Mouse (Mus musculus): ENCODE data around the gene Gm9789. TPM values are rescaled to one million over a fixed set of nuclear protein-coding genes. Genes with fewer than 3 reads are reported as not detected.
"Not testable (repeated sequence)": the region's sequence is repeated elsewhere in the genome, so short reads cannot be mapped to it uniquely, and the experiment has no call there.

Gene Gm9789
- polyA plus RNA-seq (2015; fragmentation: Nextera tagmentation; extraction: Ambion mirVana): not detected in 2 replicates

DNA sequence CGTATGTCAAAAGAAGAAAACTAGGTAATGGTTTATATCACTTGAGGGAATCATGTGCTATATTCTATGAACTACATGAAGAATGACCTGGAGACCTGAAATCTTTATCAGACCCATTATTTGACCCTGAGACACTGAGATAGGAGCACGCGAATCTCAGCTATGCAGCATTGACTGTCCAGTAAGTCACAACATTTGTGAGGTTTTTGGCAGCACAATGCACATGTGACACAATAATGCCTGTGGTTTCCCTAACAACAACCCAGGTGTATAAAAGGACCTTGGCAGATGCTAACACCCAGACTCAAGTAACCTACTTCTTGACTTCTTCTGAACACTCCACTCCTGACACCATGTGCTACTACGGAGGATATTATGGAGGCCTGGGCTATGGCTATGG, at the start of gene Gm9789:
Gene Gm9789, plus strand, starts transcription at position 301 of the 400 bp plus-strand sequence.
- Histone ChIP-seq H3K27ac (no peak within 1 kb of the TSS), H3K27me3 (replicated peaks) (no peaks in the 10 kb centered on the region), H3K36me3 (no peaks in the 10 kb centered on the region), H3K4me1 (no peaks in the 10 kb centered on the region), H3K9ac (no peak within 1 kb of the TSS), H3K4me3 (replicated peaks) (no peak within 1 kb of the TSS), H3K9me3 (no peaks in the 10 kb centered on the region), H3K4me2 (no peak within 1 kb of the TSS)
- 88% methylated on average over 4 of the region's 4 CpGs for WGBS
- ATAC-seq (ENCODE audit: insufficient read depth, low FRiP score, low read depth): no peak

DNA sequence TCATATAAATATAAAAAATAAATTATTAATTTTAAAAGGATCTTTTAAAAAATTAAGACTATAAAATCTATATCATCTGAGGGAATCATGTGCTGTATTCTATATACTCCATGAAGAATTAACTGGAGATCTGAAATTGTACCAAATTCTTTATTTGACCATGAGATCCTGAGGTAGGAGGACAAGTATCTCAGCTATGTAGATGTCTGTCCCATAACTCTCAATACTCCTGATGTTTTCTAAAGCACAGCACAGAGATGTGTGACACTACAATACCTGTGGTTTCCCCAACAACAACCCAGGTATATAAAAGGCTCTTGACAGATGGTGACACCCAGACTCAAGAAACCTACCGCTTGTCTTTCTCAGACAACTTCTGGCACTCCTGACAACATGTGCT, 17.2 kb upstream of the Gm9789 start, which contains the start of gene Gm6358:
Gene Gm6358, plus strand, starts transcription at position 301 of the 400 bp plus-strand sequence.
- Histone ChIP-seq H3K4me2 (no peak within 1 kb of the TSS), H3K27me3 (replicated peaks) (no peaks in the 10 kb centered on the region), H3K36me3 (no peaks in the 10 kb centered on the region), H3K9me3 (no peaks in the 10 kb centered on the region), H3K27ac (no peak within 1 kb of the TSS), H3K4me3 (replicated peaks) (no peak within 1 kb of the TSS), H3K9ac (no peak within 1 kb of the TSS), H3K4me1 (no peaks in the 10 kb centered on the region)
- 95% methylated on average over 1 of the region's 1 CpGs for WGBS
- no peak for ATAC-seq (ENCODE audit: insufficient read depth, low FRiP score, low read depth)

DNA sequence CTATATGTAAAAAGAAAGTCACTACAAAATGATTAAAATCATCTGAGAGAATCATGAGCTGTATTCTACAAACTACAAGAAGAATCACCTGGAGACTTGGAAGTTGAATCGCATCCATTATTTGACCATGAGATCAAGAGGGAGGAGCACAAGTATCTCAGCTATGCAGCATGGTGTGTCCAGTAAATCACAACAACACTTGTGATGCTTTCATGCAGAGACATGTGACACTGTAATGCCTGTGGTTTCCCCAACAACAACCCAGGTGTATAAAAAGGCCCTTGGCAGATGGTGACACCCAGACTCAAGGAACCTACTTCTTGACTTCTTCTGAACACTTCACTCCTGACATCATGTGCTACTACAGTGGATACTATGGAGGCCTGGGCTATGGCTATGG, 7.0 kb upstream of the Gm9789 start, which contains the start of gene Gm10061:
Gene Gm10061, plus strand, starts transcription at position 301 of the 400 bp plus-strand sequence.
- no peak within 1 kb of the TSS for H3K4me2 ChIP-seq
- no peak for ATAC-seq (ENCODE audit: insufficient read depth, low FRiP score, low read depth)
- no peaks in the 10 kb centered on the region for H3K4me1 ChIP-seq
- no peaks in the 10 kb centered on the region for H3K27me3 ChIP-seq (replicated peaks)
- H3K36me3 ChIP-seq: no peaks in the 10 kb centered on the region
- H3K4me3 ChIP-seq (replicated peaks): no peak within 1 kb of the TSS
- no peak within 1 kb of the TSS for H3K27ac ChIP-seq
- no peaks in the 10 kb centered on the region for H3K9me3 ChIP-seq
- H3K9ac ChIP-seq: no peak within 1 kb of the TSS
- 97% methylated on average over 1 of the region's 1 CpGs for WGBS

DNA sequence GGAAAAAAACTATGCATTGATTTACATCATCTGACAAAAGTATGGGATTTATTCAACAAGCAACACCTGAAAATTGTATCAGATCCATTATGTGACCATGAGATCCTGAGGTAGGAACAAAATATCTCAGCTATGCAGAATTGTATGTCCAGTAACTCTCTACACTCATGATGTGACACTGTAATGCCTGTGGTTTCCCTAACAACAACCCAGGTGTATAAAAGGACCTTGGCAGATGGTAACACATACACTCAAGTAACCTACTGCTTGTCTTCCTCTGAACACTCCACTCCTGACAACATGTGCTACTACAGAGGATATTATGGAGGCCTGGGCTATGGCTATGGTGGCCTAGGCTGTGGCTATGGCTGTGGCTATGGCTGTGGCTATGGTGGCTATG, 11.4 kb downstream of the Gm9789 start, which contains the start of gene Gm7735:
Gene Gm7735, plus strand, starts transcription at position 301 of the 400 bp plus-strand sequence.
- H3K9me3 ChIP-seq; H3K4me2 ChIP-seq; ATAC-seq (ENCODE audit: insufficient read depth, low FRiP score, low read depth); H3K9ac ChIP-seq; H3K4me3 ChIP-seq (replicated peaks); H3K27ac ChIP-seq; H3K4me1 ChIP-seq; H3K27me3 ChIP-seq (replicated peaks); H3K36me3 ChIP-seq: not testable (repeated sequence)

DNA sequence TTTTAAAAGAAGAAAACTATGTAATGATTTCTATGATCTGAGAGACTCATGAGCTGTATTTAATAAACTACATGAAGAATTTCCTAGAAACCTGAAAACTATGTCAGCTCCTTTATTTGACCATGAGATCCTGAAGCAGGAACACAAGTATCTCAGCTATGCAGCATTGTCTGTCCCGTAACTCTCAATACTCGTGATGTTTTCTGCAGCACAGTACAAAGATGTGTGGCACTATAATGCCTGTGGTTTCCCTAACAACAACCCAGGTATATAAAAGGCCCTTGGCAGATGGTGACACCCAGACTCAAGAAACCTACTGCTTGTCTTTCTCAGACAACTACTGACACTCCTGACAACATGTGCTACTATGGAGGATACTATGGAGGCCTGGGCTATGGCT, 16.7 kb downstream of the Gm9789 start, which contains the start of gene 1110057P08Rik:
Gene 1110057P08Rik, plus strand, starts transcription at position 301 of the 400 bp plus-strand sequence.
- no peaks in the 10 kb centered on the region for H3K36me3 ChIP-seq
- H3K9ac ChIP-seq: no peak within 1 kb of the TSS
- H3K27me3 ChIP-seq (replicated peaks): no peaks in the 10 kb centered on the region
- H3K4me2 ChIP-seq: no peak within 1 kb of the TSS
- WGBS: 77% methylated on average over 2 of the region's 2 CpGs
- no peak within 1 kb of the TSS for H3K4me3 ChIP-seq (replicated peaks)
- ATAC-seq (ENCODE audit: insufficient read depth, low FRiP score, low read depth): no peak
- no peaks in the 10 kb centered on the region for H3K4me1 ChIP-seq
- H3K9me3 ChIP-seq: no peaks in the 10 kb centered on the region
- H3K27ac ChIP-seq: no peak within 1 kb of the TSS

DNA sequence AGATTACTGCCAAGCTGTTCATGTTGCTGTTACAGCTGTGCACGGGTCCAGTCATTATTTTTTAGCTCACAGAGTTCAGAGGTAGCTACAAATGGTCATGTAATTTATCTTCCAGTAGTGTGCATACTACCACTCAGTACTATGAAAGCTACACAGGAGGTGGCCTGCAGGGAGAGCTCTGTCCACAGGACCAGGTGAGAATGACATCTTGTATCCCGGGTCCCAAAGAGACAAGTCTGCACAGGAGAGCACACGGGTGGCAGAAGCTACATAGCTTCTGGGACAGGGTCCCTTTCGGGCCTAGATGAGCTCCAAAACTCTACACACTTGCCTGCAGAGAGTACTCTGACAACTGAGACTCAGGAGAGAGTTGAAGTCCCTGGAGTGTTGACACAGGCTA, 30.9 kb downstream of the Gm9789 start:
- no peak for ATAC-seq (ENCODE audit: insufficient read depth, low FRiP score, low read depth)
- no peaks in the 10 kb centered on the region for H3K9me3 ChIP-seq
- H3K27ac ChIP-seq: no peak overlapping the region
- no peak overlapping the region for H3K4me2 ChIP-seq
- no peaks in the 10 kb centered on the region for H3K36me3 ChIP-seq
- WGBS: 69% methylated on average over 4 of the region's 4 CpGs
- no peak overlapping the region for H3K9ac ChIP-seq
- no peaks in the 10 kb centered on the region for H3K4me1 ChIP-seq
- H3K4me3 ChIP-seq (replicated peaks): no peak overlapping the region
- H3K27me3 ChIP-seq (replicated peaks): no peaks in the 10 kb centered on the region

DNA sequence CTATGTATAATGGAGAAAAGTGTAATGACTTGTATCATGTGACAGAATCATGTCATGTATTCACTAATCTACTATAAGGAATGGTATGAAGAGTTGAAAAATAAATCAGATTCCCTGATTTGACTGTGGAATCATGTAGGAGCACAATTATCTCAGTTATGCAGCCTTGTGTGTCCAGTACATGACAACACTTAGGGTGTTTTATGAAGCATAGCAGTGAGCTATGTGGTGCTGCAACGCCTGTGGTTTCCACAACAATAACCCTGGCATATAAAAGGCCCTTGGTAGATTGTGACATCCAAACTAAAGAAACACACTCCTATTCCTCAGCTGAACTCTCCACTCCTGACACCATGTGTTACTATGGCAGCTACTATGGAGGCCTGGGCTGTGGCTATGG, 47.8 kb downstream of the Gm9789 start, which contains the start of gene Krtap20-2:
Gene Krtap20-2, plus strand, starts transcription at position 301 of the 400 bp plus-strand sequence.
- Histone ChIP-seq H3K4me3 (replicated peaks) (no peak within 1 kb of the TSS), H3K9ac (no peak within 1 kb of the TSS), H3K4me1 (no peaks in the 10 kb centered on the region), H3K27ac (no peak within 1 kb of the TSS), H3K9me3 (no peaks in the 10 kb centered on the region), H3K36me3 (no peaks in the 10 kb centered on the region), H3K4me2 (no peak within 1 kb of the TSS), H3K27me3 (replicated peaks) (no peaks in the 10 kb centered on the region)
- ATAC-seq (ENCODE audit: insufficient read depth, low FRiP score, low read depth): no peak
- 52% methylated on average over 1 of the region's 1 CpGs for WGBS

Other genes with a start within 250 kb of the Gm9789 start
- not detected in 2 replicates for gene Krtap19-9b, start 225.7 kb upstream of the Gm9789 start, polyA plus RNA-seq (2015; fragmentation: Nextera tagmentation; extraction: Ambion mirVana)
- not detected in 2 replicates for gene Krtap16-3, start 195.1 kb upstream of the Gm9789 start, polyA plus RNA-seq (2015; fragmentation: Nextera tagmentation; extraction: Ambion mirVana)
- not detected in 2 replicates for gene Krtap22-2, start 147.2 kb upstream of the Gm9789 start, polyA plus RNA-seq (2015; fragmentation: Nextera tagmentation; extraction: Ambion mirVana)
- gene Gm10229, start 142.7 kb upstream of the Gm9789 start, polyA plus RNA-seq (2015; fragmentation: Nextera tagmentation; extraction: Ambion mirVana): not detected in 2 replicates
- gene Krtap6-1, start 126.3 kb upstream of the Gm9789 start, polyA plus RNA-seq (2015; fragmentation: Nextera tagmentation; extraction: Ambion mirVana): not detected in 2 replicates
- gene Gm10228, start 116.5 kb upstream of the Gm9789 start, polyA plus RNA-seq (2015; fragmentation: Nextera tagmentation; extraction: Ambion mirVana): not detected in 2 replicates
- gene Krtap6-5, start 110.1 kb upstream of the Gm9789 start, polyA plus RNA-seq (2015; fragmentation: Nextera tagmentation; extraction: Ambion mirVana): not detected in 2 replicates
- gene 1110025L11Rik, start 94.0 kb upstream of the Gm9789 start, polyA plus RNA-seq (2015; fragmentation: Nextera tagmentation; extraction: Ambion mirVana): not detected in 2 replicates
- gene Krtap6-3, start 73.9 kb upstream of the Gm9789 start, polyA plus RNA-seq (2015; fragmentation: Nextera tagmentation; extraction: Ambion mirVana): not detected in 2 replicates
- not detected in 2 replicates for gene Gm6358, start 17.1 kb upstream of the Gm9789 start, polyA plus RNA-seq (2015; fragmentation: Nextera tagmentation; extraction: Ambion mirVana)
- gene Gm10061, start 6.9 kb upstream of the Gm9789 start, polyA plus RNA-seq (2015; fragmentation: Nextera tagmentation; extraction: Ambion mirVana): not detected in 2 replicates
- gene Gm7735, start 11.5 kb downstream of the Gm9789 start, polyA plus RNA-seq (2015; fragmentation: Nextera tagmentation; extraction: Ambion mirVana): not detected in 2 replicates
- not detected in 2 replicates for gene 1110057P08Rik, start 16.8 kb downstream of the Gm9789 start, polyA plus RNA-seq (2015; fragmentation: Nextera tagmentation; extraction: Ambion mirVana)
- not detected in 2 replicates for gene Krtap20-2, start 47.9 kb downstream of the Gm9789 start, polyA plus RNA-seq (2015; fragmentation: Nextera tagmentation; extraction: Ambion mirVana)
- not detected in 2 replicates for gene Krtap21-1, start 245.9 kb downstream of the Gm9789 start, polyA plus RNA-seq (2015; fragmentation: Nextera tagmentation; extraction: Ambion mirVana)

Data from stomach, embryonic 15.5 days (tissue).